Mouse (Mus musculus): ENCODE data around the gene Lyzl4.
"Not testable (repeated sequence)": the region's sequence is repeated elsewhere in the genome, so short reads cannot be mapped to it uniquely, and the experiment has no call there.

Lyzl4 gene

GRCm38 (mm10) chr9:121600201-121600860 is 41.6 kb downstream of the Lyzl4 start:
- DNase-seq (ENCODE audit: low spot score), result no peak

DNA sequence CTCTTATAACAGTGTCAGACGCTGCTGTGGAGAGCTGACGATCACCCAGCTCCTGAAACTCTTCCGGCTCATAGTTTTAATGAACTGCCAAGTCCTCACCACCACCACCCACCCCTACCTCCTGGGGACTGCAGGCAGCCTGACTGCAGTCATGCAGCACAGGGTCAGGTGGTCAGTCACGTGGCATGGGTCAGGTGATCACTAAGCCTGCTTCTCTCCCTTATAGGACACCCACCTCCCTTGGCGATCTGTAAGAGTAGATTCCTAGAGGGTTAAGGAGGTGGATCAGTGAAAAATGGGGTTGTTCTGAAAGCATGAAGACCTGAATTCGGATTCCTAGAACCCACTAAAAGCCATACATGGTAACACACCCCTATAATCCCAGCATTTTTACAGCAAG is 42.3 kb downstream of the Lyzl4 start:
- DNase-seq (ENCODE audit: low spot score), result no peak

DNA sequence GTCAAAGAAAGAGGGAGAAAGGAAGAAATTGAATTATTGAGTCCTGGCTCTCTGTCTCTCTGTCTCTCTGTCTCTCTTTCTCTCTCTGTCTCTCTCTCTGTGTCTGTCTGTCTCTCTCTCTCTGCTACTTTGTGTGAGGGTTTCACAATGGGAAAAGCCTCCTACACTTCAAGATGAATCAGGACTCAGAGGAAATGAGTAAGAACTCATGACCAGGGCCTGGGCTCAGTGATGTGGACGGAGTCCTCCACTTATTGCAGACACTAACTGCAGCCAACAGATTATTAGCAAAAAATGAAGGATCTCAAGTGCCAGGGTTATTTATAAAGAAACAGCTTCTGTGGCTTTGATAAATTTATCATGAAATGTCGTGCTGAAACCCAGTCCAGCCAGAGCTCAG is 43.8 kb downstream of the Lyzl4 start:
- DNase-seq (ENCODE audit: low spot score), result no peak

- no peak for DNase-seq (ENCODE audit: low spot score)
Measured at GRCm38 (mm10) chr9:121594771-121595170, 47.1 kb downstream of the Lyzl4 start.

GRCm38 (mm10) chr9:121593768-121594167 is 48.1 kb downstream of the Lyzl4 start:
- DNase-seq (ENCODE audit: low spot score), result not testable (repeated sequence)

GRCm38 (mm10) chr9:121592948-121593550 is 48.8 kb downstream of the Lyzl4 start:
- no peak for DNase-seq (ENCODE audit: low spot score)

- no peak for DNase-seq (ENCODE audit: low spot score)
Measured at GRCm38 (mm10) chr9:121589533-121589932, 52.4 kb downstream of the Lyzl4 start.

- DNase-seq (ENCODE audit: low spot score), result no peak
Measured at GRCm38 (mm10) chr9:121574380-121574779, 67.5 kb downstream of the Lyzl4 start.

DNA sequence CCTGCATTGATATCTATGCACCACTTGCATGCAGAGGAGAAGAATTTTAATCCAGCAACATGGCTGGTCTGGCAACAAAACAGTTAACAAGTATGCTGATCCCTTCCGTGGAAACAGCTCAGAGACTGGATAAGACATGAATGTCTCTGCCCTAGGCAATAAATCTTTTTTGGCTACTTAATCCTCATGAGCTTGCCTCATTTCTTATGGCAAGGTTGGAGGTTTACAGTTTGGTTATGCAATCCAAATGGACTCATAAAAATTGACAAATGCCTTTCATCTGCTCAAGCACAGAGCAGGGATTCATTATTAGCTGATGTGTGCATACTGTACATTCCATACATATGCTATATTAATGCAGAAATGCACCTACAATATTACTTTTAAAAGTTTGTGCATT is 73.4 kb downstream of the Lyzl4 start:
- DNase-seq (ENCODE audit: low spot score), result no peak

GRCm38 (mm10) chr9:121566387-121566786 is 75.5 kb downstream of the Lyzl4 start:
- no peak for DNase-seq (ENCODE audit: low spot score)

- DNase-seq (ENCODE audit: low spot score), result no peak
Measured at GRCm38 (mm10) chr9:121563276-121563675, 78.6 kb downstream of the Lyzl4 start.

- DNase-seq (ENCODE audit: low spot score), result no peak
Measured at GRCm38 (mm10) chr9:121560515-121560914, 81.4 kb downstream of the Lyzl4 start.

- DNase-seq (ENCODE audit: low spot score), result no peak
Measured at GRCm38 (mm10) chr9:121558167-121558566, 83.7 kb downstream of the Lyzl4 start.

- no peak for DNase-seq (ENCODE audit: low spot score)
Measured at GRCm38 (mm10) chr9:121556913-121557312, 85.0 kb downstream of the Lyzl4 start.

GRCm38 (mm10) chr9:121555395-121556000 is 86.4 kb downstream of the Lyzl4 start:
- DNase-seq (ENCODE audit: low spot score), result no peak

DNA sequence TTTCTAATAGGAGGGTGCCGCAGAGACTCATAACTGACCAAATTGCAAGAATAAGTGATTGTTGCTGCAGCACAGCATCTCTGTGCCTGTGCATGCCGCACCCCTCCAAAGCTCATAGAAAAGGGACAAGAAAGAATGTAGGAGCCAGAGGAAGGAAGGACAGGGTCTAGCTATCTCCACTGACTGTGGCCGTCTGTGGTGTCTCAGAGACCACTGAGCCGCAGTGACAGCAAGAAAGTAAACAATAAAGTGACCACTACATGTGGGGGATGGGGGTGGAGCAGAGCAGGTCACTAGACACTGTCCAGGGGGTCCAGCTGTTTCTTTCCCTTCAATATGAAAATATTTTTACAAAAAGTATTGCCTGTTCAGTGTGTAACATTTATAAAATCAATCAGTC is 88.3 kb downstream of the Lyzl4 start:
- no peak for DNase-seq (ENCODE audit: low spot score)

DNA sequence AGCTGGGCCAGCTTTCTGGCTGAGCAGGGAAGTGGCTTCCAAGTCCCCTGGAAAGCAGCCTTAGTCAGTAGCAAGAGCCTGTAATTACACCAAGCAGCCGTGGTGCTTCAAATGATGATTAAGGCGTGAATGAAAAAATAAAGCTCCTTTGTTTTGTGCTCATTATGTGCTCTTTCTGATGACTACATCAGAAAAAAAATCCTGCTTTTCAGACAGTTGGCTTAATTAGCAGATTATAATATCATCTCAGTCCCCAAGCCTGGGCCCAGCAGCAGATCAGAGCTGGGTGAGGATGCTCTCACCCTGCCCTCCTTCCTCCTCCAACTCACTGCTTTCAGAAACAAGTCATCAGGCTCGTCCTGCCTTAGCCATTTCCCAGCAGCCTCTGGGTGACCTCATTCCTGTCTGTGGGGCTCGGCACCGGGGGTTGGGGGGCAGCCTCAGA is 91.5 kb downstream of the Lyzl4 start:
- DNase-seq (ENCODE audit: low spot score), result no peak

DNA sequence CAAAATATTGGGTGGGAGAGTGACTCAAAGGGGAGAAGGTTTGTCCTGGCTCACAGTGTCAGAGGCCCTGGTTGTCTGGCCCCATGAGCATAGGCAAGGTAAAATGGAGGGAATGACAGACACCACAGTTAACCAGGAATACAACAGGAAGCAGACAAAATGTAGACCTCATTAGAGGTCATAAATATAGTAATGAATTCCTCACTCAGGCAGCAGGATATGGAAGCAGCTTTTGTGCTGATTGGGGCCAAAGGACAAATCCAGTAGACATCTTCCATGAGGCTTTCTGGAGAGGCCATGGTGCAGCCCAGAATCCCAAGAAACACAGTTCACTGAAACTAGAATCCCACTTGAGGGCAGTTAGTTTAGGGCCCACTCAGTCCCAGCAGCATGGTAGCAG is 92.5 kb downstream of the Lyzl4 start:
- DNase-seq (ENCODE audit: low spot score), result no peak

GRCm38 (mm10) chr9:121549010-121549409 is 92.9 kb downstream of the Lyzl4 start:
- no peak for DNase-seq (ENCODE audit: low spot score)

DNA sequence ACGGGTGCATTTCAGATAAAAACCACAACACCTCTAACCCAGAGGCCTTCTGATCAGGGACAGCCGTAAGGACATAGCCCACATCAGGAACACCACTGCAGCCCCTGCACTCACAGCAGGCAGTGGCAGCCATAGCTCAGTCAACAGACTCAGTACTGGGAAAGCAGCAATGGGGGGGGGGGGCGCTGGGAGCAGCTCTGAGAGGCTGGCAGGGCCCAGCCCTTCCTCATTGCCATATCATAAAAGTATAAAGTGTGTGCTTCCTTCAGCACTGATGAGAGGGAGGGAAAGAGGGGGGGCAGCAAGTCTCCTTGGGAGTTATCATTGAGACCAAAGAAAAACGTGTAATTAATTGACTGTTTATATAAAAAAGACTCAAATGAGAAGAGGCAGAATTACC is 94.5 kb downstream of the Lyzl4 start:
- DNase-seq (ENCODE audit: low spot score), result no peak

DNA sequence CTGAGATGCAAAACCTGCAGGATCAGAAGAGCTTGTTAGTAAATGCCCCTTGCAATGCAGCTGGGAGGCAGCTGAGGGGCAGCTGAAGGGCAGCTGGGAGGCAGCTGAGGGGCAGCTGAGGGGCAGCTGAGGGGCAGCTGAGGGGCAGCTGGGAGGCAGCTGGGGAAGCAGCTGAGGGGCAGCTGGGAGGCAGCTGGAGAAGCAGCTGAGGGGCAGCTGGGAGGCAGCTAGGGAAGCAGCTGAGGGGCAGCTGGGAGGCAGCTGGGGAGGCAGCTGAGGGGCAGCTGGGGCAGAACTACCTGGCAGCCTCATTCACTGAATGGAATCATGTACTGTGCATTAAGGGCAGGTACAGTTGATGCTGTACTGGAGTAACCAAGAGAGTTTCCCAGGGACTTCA is 100.4 kb downstream of the Lyzl4 start:
- no peak for DNase-seq (ENCODE audit: low spot score)

GRCm38 (mm10) chr9:121532626-121533025 is 109.3 kb downstream of the Lyzl4 start:
- no peak for DNase-seq (ENCODE audit: low spot score)

DNA sequence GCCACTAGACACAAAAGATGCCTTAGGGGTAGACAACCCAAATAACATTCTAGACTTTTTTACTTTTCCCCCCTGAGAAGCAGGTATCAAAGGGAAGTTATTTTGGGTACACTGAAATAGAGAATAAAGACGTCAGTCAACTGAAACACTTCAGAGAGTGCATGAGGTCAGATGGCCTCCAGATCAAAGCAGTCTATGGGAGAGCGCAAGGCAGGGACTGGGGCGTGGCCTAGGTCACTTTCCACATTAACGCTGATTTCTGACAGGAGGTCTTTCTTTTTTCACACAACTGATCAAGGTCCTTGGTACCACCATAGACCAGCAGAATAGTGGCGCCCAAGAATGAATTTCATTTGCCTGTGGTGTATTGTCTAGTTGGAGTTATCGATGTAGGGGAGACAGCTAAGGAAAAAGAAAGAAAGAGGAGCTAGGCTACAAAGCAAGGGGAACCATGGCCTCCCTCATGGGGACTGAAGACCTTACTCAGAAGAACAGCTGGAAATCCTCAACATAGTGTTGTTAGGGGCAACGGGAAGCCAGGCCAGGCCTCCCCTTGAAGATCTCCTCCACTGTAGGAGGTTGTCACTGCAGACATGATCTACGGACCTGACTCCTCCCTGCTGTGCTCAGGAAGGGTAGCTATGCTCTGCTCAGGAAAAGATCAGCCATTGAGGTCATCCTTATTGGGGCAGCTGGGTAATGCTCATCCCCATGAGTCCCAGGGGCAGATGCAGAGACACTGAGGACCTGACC is 113.1 kb downstream of the Lyzl4 start:
- no peak for DNase-seq (ENCODE audit: low spot score)

Data from testis, postnatal 14 days (tissue).